Mouse (Mus musculus) bone marrow macrophage, adult 2 months (primary cell): ENCODE results near the gene Acot7. TPM values are rescaled to one million over a fixed set of nuclear protein-coding genes. Genes with fewer than 3 reads are reported as not detected.

Source experiments
- H3K27ac ChIP-seq: 2 replicates; pipeline ENCODE4 v1.5.1; 2012; ENCODE audit warnings: low read depth, low read length; ENCODE audit not compliant: insufficient read depth
- H3K4me1 ChIP-seq: 2 replicates; pipeline ENCODE4 v1.6.1; 2012; ENCODE audit warnings: low read length; ENCODE audit not compliant: control insufficient read depth, insufficient read depth
- H3K4me3 ChIP-seq: 2 replicates; pipeline ENCODE4 v1.5.1; 2012; ENCODE audit warnings: mild to moderate bottlenecking, low read length, moderate library complexity; ENCODE audit not compliant: insufficient read depth
- CTCF ChIP-seq: IDR thresholded peaks from 2 replicates; pipeline ENCODE4 v1.5.1; 2012; ENCODE audit warnings: low read depth, mild to moderate bottlenecking, low read length, moderate library complexity
- POLR2A ChIP-seq: IDR thresholded peaks from 2 replicates; pipeline ENCODE4 v1.6.1; 2012; ENCODE audit warnings: mild to moderate bottlenecking, low read depth, low read length, borderline replicate concordance
- polyA plus RNA-seq: library from polyadenylated mRNA; stranded (reverse); fragments of >200 nt; gene quantifications from 2 replicates; pipeline ENCODE4 v1.2.4, GENCODE M21; 2012; ENCODE audit not compliant: missing spikeins, insufficient read depth, insufficient read length

Acot7 gene
- polyA plus RNA-seq, 1 experiment = 46.2 TPM

DNA sequence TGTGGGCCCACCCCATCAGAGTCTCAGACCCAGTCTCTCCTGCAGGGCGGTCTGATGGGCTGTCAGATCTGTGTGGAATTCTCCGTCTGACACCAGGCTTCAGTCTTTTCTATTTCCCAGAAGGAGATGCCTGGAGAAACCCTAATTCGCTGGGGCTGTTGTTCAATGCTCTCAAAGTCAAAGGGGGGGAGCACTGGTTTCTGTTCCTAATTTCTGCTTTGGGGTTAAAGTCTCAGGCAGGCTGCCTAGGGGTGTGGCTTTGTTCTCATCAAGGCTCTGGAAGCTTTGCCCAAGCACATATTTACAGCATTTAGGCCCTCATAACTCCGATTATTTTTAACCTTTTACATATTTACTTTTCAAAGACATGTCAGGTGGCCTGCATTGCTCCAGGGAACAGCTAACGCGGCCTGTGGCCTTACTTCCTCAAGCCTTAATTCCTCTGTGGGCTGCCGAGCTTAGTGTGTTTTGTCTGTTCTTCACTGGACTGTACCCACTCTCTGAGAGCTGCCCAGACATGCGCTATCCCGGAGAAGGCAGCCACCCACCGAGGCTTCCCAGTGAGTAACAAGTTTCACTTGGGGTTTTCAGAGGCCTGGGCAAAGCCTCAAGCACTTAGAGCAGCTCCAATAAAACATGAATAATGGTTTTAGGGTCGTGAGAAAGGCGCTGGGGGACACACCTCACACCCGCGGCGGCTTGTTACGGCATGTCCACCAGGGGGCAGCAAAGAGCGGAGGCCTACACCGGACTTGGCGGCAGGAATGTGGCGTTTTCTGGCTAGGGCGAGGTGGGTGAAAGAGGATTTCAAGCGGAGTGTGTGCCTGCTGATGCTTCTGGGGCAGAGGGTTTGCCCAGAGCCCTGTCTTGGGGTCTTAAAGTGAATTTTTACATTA, 12.7 kb upstream of the Acot7 start:
- peaks cover 8% of the 10 kb centered on the region for H3K4me1 ChIP-seq
- TF ChIP-seq CTCF (peak; percentile 98), POLR2A (no peak)
- peak overlapping the region; percentile 88 for H3K27ac ChIP-seq
- peak overlapping the region; percentile 35 for H3K4me3 ChIP-seq

DNA sequence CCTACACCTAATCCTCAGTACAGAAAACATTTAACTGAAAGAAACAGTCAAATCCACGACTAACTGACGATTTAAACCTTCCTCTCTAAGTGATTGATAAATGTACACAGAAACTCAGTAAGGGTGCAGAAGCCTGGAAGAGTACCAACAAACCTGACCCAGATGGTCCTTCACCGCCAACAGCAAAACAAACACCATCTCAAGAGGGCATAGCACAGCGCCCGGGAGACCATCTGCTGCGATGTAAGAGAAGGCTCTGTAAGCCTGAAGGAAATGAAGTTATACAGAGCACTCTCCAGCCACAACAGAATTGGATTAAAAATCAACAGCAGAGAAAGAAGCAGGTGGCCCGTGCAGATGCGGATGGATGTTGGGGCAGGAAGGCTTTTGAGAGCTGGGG, 9.9 kb upstream of the Acot7 start:
- H3K4me3 ChIP-seq = no peak overlapping the region
- H3K27ac ChIP-seq = no peak overlapping the region
- H3K4me1 ChIP-seq = peaks cover 8% of the 10 kb centered on the region
- TF ChIP-seq CTCF (no peak), POLR2A (no peak)

DNA sequence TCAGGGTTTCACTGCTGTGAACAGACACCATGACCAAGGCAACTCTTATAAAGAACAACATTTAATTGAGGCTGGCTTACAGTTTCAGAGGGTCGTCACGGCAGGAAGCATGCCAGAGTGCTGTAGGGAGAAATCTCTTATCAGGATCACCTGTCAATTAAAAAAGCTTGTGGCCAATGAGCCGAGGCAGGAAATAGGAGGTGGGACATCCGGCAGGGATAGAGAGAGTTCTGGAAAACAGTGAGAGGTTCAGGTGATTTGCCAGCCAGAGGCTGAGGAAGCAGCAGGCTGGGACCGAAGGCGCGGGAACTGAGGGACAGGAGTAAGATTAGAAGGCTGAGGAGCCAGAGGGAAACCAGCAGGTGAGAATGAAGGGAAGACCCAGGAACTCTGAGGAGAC, 8.8 kb upstream of the Acot7 start:
- Histone ChIP-seq H3K27ac (no peak overlapping the region), H3K4me3 (no peak overlapping the region), H3K4me1 (peaks cover 8% of the 10 kb centered on the region)
- no peak for TF ChIP-seq POLR2A
- no peak for TF ChIP-seq CTCF

DNA sequence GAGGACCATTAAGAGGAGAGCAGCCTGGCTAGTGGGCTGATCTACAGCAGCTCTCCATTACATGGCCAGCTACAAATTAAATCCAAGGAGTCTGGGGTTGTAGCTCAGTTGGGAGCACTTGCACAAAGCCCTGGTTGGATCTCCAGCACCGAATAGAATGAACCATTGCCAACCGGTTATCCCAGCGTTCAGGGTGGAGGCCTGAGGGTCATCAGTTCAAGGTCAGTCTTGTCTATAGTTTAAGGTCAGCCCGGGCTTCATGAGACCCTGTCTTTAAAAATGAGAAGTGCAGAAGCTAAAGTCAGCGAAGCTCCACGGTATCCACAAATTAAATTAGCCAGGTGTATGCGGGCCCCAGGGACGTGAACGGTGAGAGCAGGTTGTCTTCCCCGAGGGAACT, 7.6 kb upstream of the Acot7 start:
- Histone ChIP-seq H3K4me3 (no peak overlapping the region), H3K4me1 (no peaks in the 10 kb centered on the region), H3K27ac (no peak overlapping the region)
- TF ChIP-seq POLR2A = no peak
- TF ChIP-seq CTCF = no peak

DNA sequence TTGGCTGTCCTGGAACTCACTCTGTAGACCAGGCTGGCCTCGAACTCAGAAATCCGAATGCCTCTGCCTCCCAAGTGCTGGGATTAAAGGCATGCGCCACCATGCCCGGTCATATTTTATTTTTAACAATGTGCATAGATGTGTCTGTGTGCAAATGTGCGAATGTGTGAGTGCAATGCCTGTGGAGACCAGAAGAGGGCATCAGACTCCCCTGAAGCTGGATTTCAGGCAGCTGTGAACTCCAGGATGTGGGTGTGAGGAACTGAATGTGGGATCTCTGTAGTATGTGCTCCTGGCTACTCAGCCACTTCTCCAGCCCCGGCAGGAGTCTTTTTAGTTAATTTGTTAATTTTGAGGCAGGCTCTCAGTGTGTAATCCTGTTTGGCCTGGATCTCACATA, 6.4 kb upstream of the Acot7 start:
- TF ChIP-seq POLR2A (no peak), CTCF (peak; percentile 26; the same call in 1 of the 2 replicates)
- H3K4me1 ChIP-seq = peaks cover 5% of the 10 kb centered on the region
- H3K4me3 ChIP-seq = no peak overlapping the region
- H3K27ac ChIP-seq = no peak overlapping the region

DNA sequence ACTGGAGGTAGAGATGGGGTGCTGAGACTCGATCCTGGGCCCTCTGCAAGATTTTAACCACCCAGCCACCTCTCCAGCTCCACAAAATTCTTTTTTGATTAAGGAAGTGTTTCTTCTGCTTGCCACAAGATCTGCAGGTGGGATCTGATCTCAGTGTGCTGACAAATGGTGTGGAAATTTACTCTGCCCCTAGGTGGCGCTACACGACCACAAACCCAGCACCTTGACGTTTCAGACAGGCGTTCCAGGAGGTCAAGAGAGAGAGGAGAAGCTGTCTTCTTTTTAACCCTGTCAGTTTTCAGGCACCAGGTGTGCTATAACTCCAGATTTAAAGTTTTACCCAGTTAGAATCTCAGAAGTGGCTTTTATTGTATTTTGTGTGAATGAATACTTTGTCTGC, 4.9 kb upstream of the Acot7 start:
- H3K4me1 ChIP-seq = peaks cover 8% of the 10 kb centered on the region
- TF ChIP-seq POLR2A = no peak
- peak; percentile 67 for TF ChIP-seq CTCF

DNA sequence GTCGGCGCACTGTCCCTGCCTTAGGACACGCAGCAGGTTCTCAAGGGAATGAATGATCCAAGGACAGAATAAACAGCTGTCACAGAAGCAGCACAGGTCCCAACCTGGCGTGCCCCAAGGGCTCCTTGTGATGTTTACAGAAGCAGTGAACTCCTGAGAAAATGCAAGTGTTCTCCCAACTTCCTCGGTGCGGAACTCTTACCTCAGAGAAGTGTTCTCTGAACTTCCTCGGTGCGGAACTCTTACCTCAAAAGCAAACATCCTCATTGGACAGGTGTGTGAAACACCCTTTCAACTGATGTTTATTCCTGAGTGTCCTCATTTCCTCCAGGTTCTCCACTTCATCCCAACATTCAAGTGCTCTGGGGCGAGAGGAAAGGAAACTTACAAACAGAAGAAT, 4.0 kb upstream of the Acot7 start:
- TF ChIP-seq POLR2A (no peak), CTCF (no peak)
- H3K4me1 ChIP-seq = peaks cover 8% of the 10 kb centered on the region
- no peak overlapping the region for H3K27ac ChIP-seq
- no peak overlapping the region for H3K4me3 ChIP-seq

More for the DNA sequence above, 4.9 kb upstream of the Acot7 start:
- no peak overlapping the region for H3K4me3 ChIP-seq
- H3K27ac ChIP-seq = no peak overlapping the region

DNA sequence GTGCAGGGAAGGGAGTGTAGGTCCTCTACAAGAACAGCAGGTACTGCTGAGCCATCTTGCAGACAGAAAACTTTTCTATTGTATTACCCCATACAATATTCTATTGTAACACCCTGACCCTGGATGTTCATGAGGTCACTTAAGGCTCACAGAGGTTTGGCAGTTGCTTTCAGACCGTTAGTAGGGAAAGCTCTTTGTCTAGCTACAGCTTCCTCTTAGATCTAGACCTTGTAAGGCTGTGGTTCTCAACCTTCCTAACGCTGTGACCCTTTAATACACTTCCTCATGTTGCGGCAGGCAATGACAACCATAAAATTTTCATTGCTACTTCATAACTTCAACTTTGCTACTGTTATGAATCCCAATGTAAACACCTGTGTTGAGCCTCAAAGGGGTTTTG, 1.3 kb upstream of the Acot7 start:
- Histone ChIP-seq H3K4me3 (no peak overlapping the region), H3K27ac (peak overlapping the region; percentile 5; the same call in 1 of the 2 replicates), H3K4me1 (peaks cover 14% of the 10 kb centered on the region)
- TF ChIP-seq POLR2A (no peak), CTCF (no peak)

DNA sequence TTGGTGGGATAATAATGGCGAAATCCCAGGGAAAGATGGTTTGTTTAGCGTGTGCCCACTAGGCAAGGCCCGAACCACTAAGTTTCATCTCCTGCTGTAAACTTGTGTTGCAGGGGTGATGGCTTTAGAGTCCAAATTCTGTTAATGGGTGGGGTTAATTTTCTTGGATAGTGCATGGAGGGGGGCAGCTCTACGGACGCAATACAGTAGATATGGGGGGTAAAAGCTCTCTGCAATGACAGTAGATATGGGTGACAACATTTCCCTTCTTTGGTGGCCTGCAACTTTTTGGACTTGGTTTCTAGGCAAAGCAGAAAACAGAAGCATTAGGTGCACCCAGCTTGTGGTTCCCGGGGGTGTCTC, 779 bp upstream of the Acot7 start:
- peaks cover 14% of the 10 kb centered on the region for H3K4me1 ChIP-seq
- no peak for TF ChIP-seq POLR2A
- no peak for TF ChIP-seq CTCF
- H3K27ac ChIP-seq = peak overlapping the region; percentile 65
- peak overlapping the region; percentile 72 for H3K4me3 ChIP-seq

DNA sequence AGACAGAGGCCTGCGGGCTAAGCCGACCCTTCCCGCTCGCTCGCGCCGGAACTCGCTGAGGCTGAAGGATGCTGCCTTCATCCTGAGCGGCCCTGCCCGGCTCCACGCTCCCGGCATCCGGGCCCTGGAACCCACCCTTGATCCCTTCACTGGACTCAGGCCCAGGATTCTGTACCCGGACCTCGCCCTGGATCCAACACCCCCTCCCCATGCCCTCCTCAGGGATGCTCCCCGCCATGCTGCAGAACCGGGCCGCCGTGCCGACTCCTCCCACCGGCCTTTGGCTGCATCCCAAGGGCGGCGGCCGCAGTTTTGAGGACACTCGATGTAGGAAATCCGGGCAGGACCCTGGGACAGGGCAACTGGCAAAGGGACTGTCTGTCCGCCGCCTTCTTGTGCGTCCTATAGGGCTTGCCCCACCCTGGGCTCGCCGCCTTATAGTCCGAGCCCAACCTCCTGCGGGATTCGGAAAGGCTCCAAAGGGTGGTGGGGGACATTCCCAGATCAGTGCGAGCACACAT, 470 bp downstream of the Acot7 start:
- no peak for TF ChIP-seq POLR2A
- no peak for TF ChIP-seq CTCF
- Histone ChIP-seq H3K4me1 (peaks cover 14% of the 10 kb centered on the region), H3K27ac (0 out of 2 replicates have a peak overlapping the region, but pooled peaks have one; percentile 4), H3K4me3 (peak overlapping the region; percentile 76)
